12 mouse cellular contexts compared by ENCODE assay signal in genomic region chr14:99579765-99580266, GRCm38 (mm10).
DNase-seq lines count a peak whose midpoint lies in the region; ATAC-seq and TF ChIP-seq lines count a peak whose summit lies in the region.
"Had no signal": no experiment of that assay in that cellular context is flagged by ENCODE, and none has a peak within 500 bp of the region (broad histone marks: within the 10 kb centered on the region; RNA-seq: fewer than 3 reads in every experiment).

No protein-coding gene starts in this region.

- H3K27ac ChIP-seq in heart, embryonic 12.5 days (ENCODE audit: poor library complexity, severe bottlenecking), result no peak overlapping the region
- H3K27ac ChIP-seq in limb, embryonic 12.5 days, result no peak overlapping the region
- no peak overlapping the region for H3K27ac ChIP-seq in limb, embryonic 10.5 days
- peak overlapping the region; percentile 76 for H3K27ac ChIP-seq in intestine, embryonic 15.5 days
- H3K27ac ChIP-seq in stomach, embryonic 16.5 days (ENCODE audit: low read length), result peak overlapping the region; percentile 96
- H3K27ac ChIP-seq in midbrain, postnatal 0 days (ENCODE audit: low read depth, low read length), result no peak overlapping the region
- H3K27ac ChIP-seq: neural tube, embryonic 13.5 days had no signal

- peak overlapping the region; percentile 46 for H3K4me2 ChIP-seq in heart, embryonic 12.5 days
- peak overlapping the region; percentile 39; the same call in 1 of the 2 replicates for H3K4me2 ChIP-seq in limb, embryonic 12.5 days
- peak overlapping the region; percentile 35; the same call in 1 of the 2 replicates for H3K4me2 ChIP-seq in intestine, embryonic 15.5 days (replicated peaks)
- H3K4me2 ChIP-seq in stomach, embryonic 16.5 days (ENCODE audit: low read depth, low read length), result peak overlapping the region; percentile 54
- H3K4me2 ChIP-seq in midbrain, postnatal 0 days (ENCODE audit: low read depth, low read length, poor library complexity, severe bottlenecking), result no peak overlapping the region
- H3K4me2 ChIP-seq: neural tube, embryonic 13.5 days had no signal

- no peaks in the 10 kb centered on the region for H3K27me3 ChIP-seq in heart, embryonic 12.5 days (replicated peaks)
- H3K27me3 ChIP-seq in limb, embryonic 12.5 days, result no peaks in the 10 kb centered on the region
- no peaks in the 10 kb centered on the region for H3K27me3 ChIP-seq in limb, embryonic 10.5 days (ENCODE audit: low read depth, poor library complexity, severe bottlenecking)
- no peaks in the 10 kb centered on the region for H3K27me3 ChIP-seq in intestine, embryonic 15.5 days (replicated peaks)
- H3K27me3 ChIP-seq in stomach, embryonic 16.5 days (ENCODE audit: control insufficient read depth, insufficient read depth, low read length), result no peaks in the 10 kb centered on the region
- no peaks in the 10 kb centered on the region for H3K27me3 ChIP-seq in midbrain, postnatal 0 days (ENCODE audit: insufficient read depth, low read length)
- H3K27me3 ChIP-seq: neural tube, embryonic 13.5 days had no signal

- H3K36me3 ChIP-seq in heart, embryonic 12.5 days, result no peaks in the 10 kb centered on the region
- no peaks in the 10 kb centered on the region for H3K36me3 ChIP-seq in limb, embryonic 12.5 days
- no peaks in the 10 kb centered on the region for H3K36me3 ChIP-seq in limb, embryonic 10.5 days
- no peaks in the 10 kb centered on the region for H3K36me3 ChIP-seq in intestine, embryonic 15.5 days
- H3K36me3 ChIP-seq in stomach, embryonic 16.5 days (ENCODE audit: control insufficient read depth, insufficient read depth, low read length), result no peaks in the 10 kb centered on the region
- H3K36me3 ChIP-seq in midbrain, postnatal 0 days (ENCODE audit: insufficient read depth, low read length), result no peaks in the 10 kb centered on the region
- H3K36me3 ChIP-seq: neural tube, embryonic 13.5 days had no signal

- no peak overlapping the region for H3K9ac ChIP-seq in heart, embryonic 12.5 days
- no peak overlapping the region for H3K9ac ChIP-seq in limb, embryonic 12.5 days (replicated peaks)
- H3K9ac ChIP-seq in intestine, embryonic 15.5 days, result no peak overlapping the region
- H3K9ac ChIP-seq in stomach, embryonic 16.5 days (ENCODE audit: low read length), result peak overlapping the region; percentile 60
- H3K9ac ChIP-seq in midbrain, postnatal 0 days (replicated peaks; ENCODE audit: low read length, poor library complexity, severe bottlenecking), result no peak overlapping the region
- H3K9ac ChIP-seq: neural tube, embryonic 13.5 days had no signal

- TF ChIP-seq CTCF in midbrain, postnatal 0 days (IDR thresholded peaks at IDR 0.05), result no peak

- 77% methylated on average over 4 of the region's 4 CpGs for WGBS in heart, embryonic 12.5 days
- 61% methylated on average over 4 of the region's 4 CpGs for WGBS in limb, embryonic 12.5 days
- WGBS in limb, embryonic 10.5 days, result 82% methylated on average over 4 of the region's 4 CpGs
- 50% methylated on average over 4 of the region's 4 CpGs for WGBS in intestine, embryonic 15.5 days
- WGBS in stomach, embryonic 16.5 days, result 59% methylated on average over 4 of the region's 4 CpGs
- 77% methylated on average over 4 of the region's 4 CpGs for WGBS in midbrain, postnatal 0 days

- peaks cover 15% of the 10 kb centered on the region; the same call in 1 of the 2 replicates for H3K4me1 ChIP-seq in heart, embryonic 12.5 days (replicated peaks)
- peaks cover 15% of the 10 kb centered on the region; the same call in 1 of the 2 replicates for H3K4me1 ChIP-seq in limb, embryonic 12.5 days (replicated peaks)
- peaks cover 18% of the 10 kb centered on the region for H3K4me1 ChIP-seq in limb, embryonic 10.5 days
- H3K4me1 ChIP-seq in intestine, embryonic 15.5 days (replicated peaks), result 0 out of 2 replicates have a peak, but pooled peaks cover 2% of the 10 kb centered on the region
- H3K4me1 ChIP-seq in stomach, embryonic 16.5 days (ENCODE audit: control insufficient read depth, insufficient read depth, low read length), result peaks cover 10% of the 10 kb centered on the region
- H3K4me1 ChIP-seq in midbrain, postnatal 0 days (ENCODE audit: insufficient read depth, low read length), result 0 out of 2 replicates have a peak, but pooled peaks cover 3% of the 10 kb centered on the region

- no peak overlapping the region for H3K4me3 ChIP-seq in heart, embryonic 12.5 days
- H3K4me3 ChIP-seq in limb, embryonic 12.5 days (replicated peaks), result no peak overlapping the region
- H3K4me3 ChIP-seq in limb, embryonic 10.5 days, result no peak overlapping the region
- no peak overlapping the region for H3K4me3 ChIP-seq in intestine, embryonic 15.5 days (replicated peaks)
- peak overlapping the region; percentile 21 for H3K4me3 ChIP-seq in stomach, embryonic 16.5 days (replicated peaks; ENCODE audit: low read length)
- no peak overlapping the region for H3K4me3 ChIP-seq in midbrain, postnatal 0 days (ENCODE audit: low read depth, low read length)
- H3K4me3 ChIP-seq: neural tube, embryonic 13.5 days had no signal

- ATAC-seq in heart, embryonic 12.5 days (ENCODE audit: insufficient number of reproducible peaks, low FRiP score), result no peak
- no peak for ATAC-seq in limb, embryonic 12.5 days (ENCODE audit: insufficient number of reproducible peaks, insufficient read depth, low FRiP score, low TSS enrichment, low read depth)
- peak; percentile 60 for ATAC-seq in intestine, embryonic 15.5 days
- ATAC-seq in stomach, embryonic 16.5 days (ENCODE audit: insufficient read depth, low FRiP score), result peak; percentile 53; the same call in 1 of the 2 replicates
- no peak for ATAC-seq in midbrain, postnatal 0 days (ENCODE audit: low FRiP score)
- ATAC-seq: inflammation-experienced regulatory T-cells, adult 6 months had no signal

- no peaks in the 10 kb centered on the region for H3K9me3 ChIP-seq in heart, embryonic 12.5 days (replicated peaks)
- no peaks in the 10 kb centered on the region for H3K9me3 ChIP-seq in limb, embryonic 12.5 days
- no peaks in the 10 kb centered on the region for H3K9me3 ChIP-seq in limb, embryonic 10.5 days (replicated peaks)
- H3K9me3 ChIP-seq in intestine, embryonic 15.5 days, result no peaks in the 10 kb centered on the region
- H3K9me3 ChIP-seq in stomach, embryonic 16.5 days (replicated peaks; ENCODE audit: control insufficient read depth, low read length), result no peaks in the 10 kb centered on the region
- no peaks in the 10 kb centered on the region for H3K9me3 ChIP-seq in midbrain, postnatal 0 days (ENCODE audit: low read length)
- H3K9me3 ChIP-seq: neural tube, embryonic 13.5 days had no signal

- no peak for DNase-seq in heart, adult 8-10 months (ENCODE audit: low spot score)
- DNase-seq in limb, embryonic 10.5 days (ENCODE audit: low spot score), result no peak
- no peak for DNase-seq in midbrain, postnatal 0 days (ENCODE audit: low spot score)
- DNase-seq: cerebellum, postnatal 14 days; left cerebral cortex, postnatal 4 days; thymus, postnatal 25 days had no signal

Comparison
In these comparisons a context has a peak if more than half of its experiments do, and no peak if none do; other contexts are left out.
1. ATAC-seq: peak in intestine, embryonic 15.5 days (single experiment) and stomach, embryonic 16.5 days (single experiment); none in heart, embryonic 12.5 days (single experiment), limb, embryonic 12.5 days (single experiment) and midbrain, postnatal 0 days (single experiment).
2. H3K27ac ChIP-seq: peak in intestine, embryonic 15.5 days (single experiment) and stomach, embryonic 16.5 days (single experiment); none in heart, embryonic 12.5 days (single experiment), limb, embryonic 12.5 days (single experiment), limb, embryonic 10.5 days (single experiment) and midbrain, postnatal 0 days (single experiment).